In the genomic region with DNA sequence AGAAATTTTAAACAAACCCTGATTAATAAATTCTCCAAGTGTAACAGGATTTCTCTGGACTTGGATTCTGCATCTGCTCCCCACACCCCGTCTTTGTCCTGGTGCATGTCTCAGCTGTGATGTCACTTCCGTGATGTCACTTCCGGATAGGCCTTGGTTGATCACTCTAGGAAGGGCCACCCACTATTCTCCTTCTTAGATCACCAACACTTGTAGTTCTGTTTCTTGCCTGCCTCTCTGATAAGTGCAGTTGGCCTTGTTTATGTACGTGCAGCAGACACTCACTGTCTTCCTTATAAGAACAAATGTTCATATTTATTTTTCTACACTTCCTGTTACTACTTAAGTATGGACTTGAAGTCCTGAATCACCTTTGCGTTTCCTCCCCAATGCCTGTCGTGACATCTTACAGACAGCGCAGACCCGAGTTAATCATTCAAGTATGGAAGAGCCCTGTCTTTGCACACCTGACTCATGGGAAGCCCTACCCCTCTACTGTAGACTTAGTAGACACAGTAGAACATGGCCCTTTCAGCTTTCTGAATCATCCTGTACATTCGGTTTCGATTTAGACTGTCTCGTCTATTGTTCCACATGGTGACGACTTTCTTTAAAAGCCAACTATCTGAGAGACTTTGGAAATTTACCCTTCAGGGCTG, we compare ENCODE assay signal across 33 mouse cellular contexts. TPM values are rescaled to one million over a fixed set of nuclear protein-coding genes. Genes with fewer than 3 reads are reported as not detected.
"Had no signal": no experiment of that assay in that cellular context is flagged by ENCODE, and none has a peak within 500 bp of the region (broad histone marks: within the 10 kb centered on the region; RNA-seq: fewer than 3 reads in every experiment).

No protein-coding gene starts in this region.

- H3K9ac ChIP-seq: limb, embryonic 13.5 days; liver, embryonic 12.5 days; liver, embryonic 15.5 days; lung, embryonic 15.5 days; midbrain, embryonic 13.5 days; neural tube, embryonic 13.5 days; stomach, embryonic 15.5 days had no signal

- H3K4me3 ChIP-seq: limb, embryonic 10.5 days; limb, embryonic 13.5 days; liver, embryonic 12.5 days; liver, embryonic 15.5 days; lung, embryonic 15.5 days; megakaryocyte, embryonic 14.5 days; midbrain, embryonic 10.5 days; midbrain, embryonic 13.5 days; myocyte; neural tube, embryonic 13.5 days; stomach, embryonic 15.5 days had no signal

- ATAC-seq: liver, embryonic 12.5 days; midbrain, embryonic 13.5 days; midbrain, embryonic 16.5 days had no signal

- H3K4me1 ChIP-seq: limb, embryonic 10.5 days; limb, embryonic 13.5 days; liver, embryonic 12.5 days; liver, embryonic 15.5 days; lung, embryonic 15.5 days; midbrain, embryonic 10.5 days; midbrain, embryonic 13.5 days; neural tube, embryonic 13.5 days; stomach, embryonic 15.5 days had no signal

- DNase-seq: kidney, adult 18-20 months; kidney, adult 9 months; kidney, postnatal 14 days; kidney, postnatal 4 days; layer of hippocampus, adult 9-11 months; liver; lung, adult 18-20 months; lung, postnatal 10 days; lung, postnatal 36 days; right cerebral cortex, postnatal 14 days; right cerebral cortex, postnatal 4 days; spleen, adult 18-20 months; thymus, adult 2 months; thymus, postnatal 25 days had no signal

- H3K27me3 ChIP-seq: limb, embryonic 13.5 days; midbrain, embryonic 13.5 days; neural tube, embryonic 13.5 days; stomach, embryonic 15.5 days had no signal

- H3K27ac ChIP-seq: limb, embryonic 10.5 days; limb, embryonic 13.5 days; liver, embryonic 12.5 days; liver, embryonic 15.5 days; lung, embryonic 15.5 days; midbrain, embryonic 10.5 days; midbrain, embryonic 13.5 days; neural tube, embryonic 13.5 days; stomach, embryonic 15.5 days had no signal

- H3K36me3 ChIP-seq: limb, embryonic 10.5 days; limb, embryonic 13.5 days; liver, embryonic 12.5 days; liver, embryonic 15.5 days; lung, embryonic 15.5 days; midbrain, embryonic 10.5 days; midbrain, embryonic 13.5 days; neural tube, embryonic 13.5 days; stomach, embryonic 15.5 days had no signal

- H3K9me3 ChIP-seq: limb, embryonic 10.5 days; limb, embryonic 13.5 days; liver, embryonic 12.5 days; liver, embryonic 15.5 days; lung, embryonic 15.5 days; megakaryocyte, embryonic 14.5 days; midbrain, embryonic 10.5 days; midbrain, embryonic 13.5 days; neural tube, embryonic 13.5 days; stomach, embryonic 15.5 days had no signal

- H3K4me2 ChIP-seq: limb, embryonic 13.5 days; liver, embryonic 12.5 days; liver, embryonic 15.5 days; lung, embryonic 15.5 days; midbrain, embryonic 13.5 days; neural tube, embryonic 13.5 days; stomach, embryonic 15.5 days had no signal

RNA-seq across cellular contexts. Expression of a gene that starts 4.7 kb away (rescaled TPM):
- total RNA-seq: layer of hippocampus, adult 18-20 months; layer of hippocampus, postnatal 25 days; left cerebral cortex, postnatal 25 days; monocyte, adult 5-6 weeks; neutrophil, adult 5-6 weeks had no signal
- polyA plus RNA-seq: kidney, embryonic 16.5 days; limb, embryonic 10.5 days; limb, embryonic 13.5 days; liver, embryonic 12.5 days; liver, embryonic 15.5 days; lung, embryonic 15.5 days; midbrain, embryonic 10.5 days; midbrain, embryonic 13.5 days; midbrain, embryonic 16.5 days; myocyte; neural tube, embryonic 13.5 days had no signal

RNA-seq across cellular contexts. Expression of a gene that starts 12.7 kb away (rescaled TPM):
- total RNA-seq: layer of hippocampus, adult 18-20 months; left cerebral cortex, adult 18-20 months; left cerebral cortex, postnatal 25 days; monocyte, adult 5-6 weeks; neutrophil, adult 5-6 weeks had no signal
- polyA plus RNA-seq: kidney, embryonic 16.5 days; limb, embryonic 10.5 days; limb, embryonic 13.5 days; liver, embryonic 12.5 days; liver, embryonic 15.5 days; midbrain, embryonic 10.5 days; midbrain, embryonic 13.5 days; midbrain, embryonic 16.5 days; myocyte; neural tube, embryonic 13.5 days had no signal

RNA-seq across cellular contexts. Expression of a gene that starts 15.9 kb away (rescaled TPM):
- total RNA-seq: layer of hippocampus, adult 18-20 months; left cerebral cortex, adult 18-20 months; left cerebral cortex, postnatal 25 days had no signal
- polyA plus RNA-seq: myocyte; thymus, adult 2 months had no signal

RNA-seq across cellular contexts. Expression of a gene that starts 18.3 kb away (rescaled TPM):
- total RNA-seq: layer of hippocampus, adult 18-20 months; layer of hippocampus, postnatal 25 days; left cerebral cortex, adult 18-20 months; left cerebral cortex, postnatal 25 days; monocyte, adult 5-6 weeks; neutrophil, adult 5-6 weeks had no signal
- polyA plus RNA-seq: myocyte had no signal
